Mouse (Mus musculus) MEL (cell line): ENCODE data around the gene Acoxl.

Source experiments
- BHLHE40 ChIP-seq: IDR thresholded peaks from 2 replicates; pipeline ENCODE4 v1.6.1; 2012; ENCODE audit warnings: low read depth, mild to moderate bottlenecking, inconsistent platforms, low read length, improper control_type of control experiment, borderline replicate concordance
- CTCF ChIP-seq, 3 experiments: IDR thresholded peaks in 2 of 3; conservative IDR thresholded peaks in 1 of 3; 2 replicates each; pipeline ENCODE4 v1.5.1; 2011 to 2012; ENCODE audit warnings: low read length in 3 of 3, low read depth in 2 of 3, mild to moderate bottlenecking in 2 of 3, improper control_type of control experiment in 1 of 3, inconsistent platforms in 1 of 3, mixed read lengths in 1 of 3, moderate library complexity in 1 of 3; ENCODE audit not compliant: control insufficient read depth in 1 of 3, insufficient read depth in 1 of 3, poor library complexity in 1 of 3, severe bottlenecking in 1 of 3
- E2F4 ChIP-seq: IDR thresholded peaks from 2 replicates; pipeline ENCODE4 v1.6.1; 2011; ENCODE audit warnings: low read depth, low read length, improper control_type of control experiment, borderline replicate concordance
- UBTF ChIP-seq: IDR thresholded peaks from 2 replicates; pipeline ENCODE4 v1.6.1; 2012; ENCODE audit warnings: low read depth, mild to moderate bottlenecking, inconsistent platforms, low read length, improper control_type of control experiment, moderate library complexity, borderline replicate concordance; ENCODE audit not compliant: insufficient read depth
- ZC3H11A ChIP-seq: IDR thresholded peaks from 2 replicates; pipeline ENCODE4 v1.6.1; 2012; ENCODE audit warnings: low read depth, mild to moderate bottlenecking, inconsistent platforms, low read length, improper control_type of control experiment

- TF ChIP-seq CTCF (IDR thresholded peaks at IDR 0.05 in 2 of 3, conservative IDR thresholded peaks at IDR 0.05 in 1 of 3; ENCODE audit: control insufficient read depth in 1 of 3, insufficient read depth in 1 of 3, low read depth in 2 of 3, low read length in 3 of 3, poor library complexity in 1 of 3, severe bottlenecking in 1 of 3) (no peak), ZC3H11A (no peak), BHLHE40 (no peak), E2F4 (no peak), UBTF (no peak)
Observed at GRCm38 (mm10) chr2:127841402-127841801, 2.7 kb downstream of the Acoxl start.
